Mouse (Mus musculus) stomach, postnatal 0 days (tissue): ENCODE results near the gene Enox1. TPM values are rescaled to one million over a fixed set of nuclear protein-coding genes. Genes with fewer than 3 reads are reported as not detected.

Source experiments
- ATAC-seq: fragments of 200-750 bp; cut with Nextera tagmentation; 2 replicates; pipeline ENCODE4 v1.8.0; 2017; ENCODE audit not compliant: low FRiP score, low TSS enrichment
- DNase-seq: peaks from one replicate; pipeline ENCODE4 v3.0.0-alpha.2; 2016; ENCODE audit warnings: low spot score
- H3K27ac ChIP-seq: fragments of 300-500 bp; sonication (generic); replicated peaks from 2 replicates; pipeline ENCODE4 v1.5.1; 2014; ENCODE audit warnings: mild to moderate bottlenecking, control low read depth
- H3K27me3 ChIP-seq: fragments of 300-500 bp; sonication (generic); 2 replicates; pipeline ENCODE4 v1.6.1; 2014; ENCODE audit warnings: low read length; ENCODE audit not compliant: control insufficient read depth, insufficient read depth
- H3K36me3 ChIP-seq: fragments of 300-500 bp; sonication (generic); 2 replicates; pipeline ENCODE4 v1.6.1; 2014; ENCODE audit warnings: low read length, mixed read lengths; ENCODE audit not compliant: control insufficient read depth, insufficient read depth
- H3K4me1 ChIP-seq: fragments of 300-500 bp; sonication (generic); replicated peaks from 2 replicates; pipeline ENCODE4 v1.6.1; 2014; ENCODE audit warnings: antibody characterized with exemption; ENCODE audit not compliant: control insufficient read depth, insufficient read depth
- H3K4me2 ChIP-seq: fragments of 300-500 bp; sonication (generic); replicated peaks from 2 replicates; pipeline ENCODE4 v1.6.1; 2014; ENCODE audit warnings: low read depth, mild to moderate bottlenecking, control low read depth, moderate library complexity
- H3K4me3 ChIP-seq: fragments of 300-500 bp; sonication (generic); 2 replicates; pipeline ENCODE4 v1.5.1; 2014; ENCODE audit warnings: low read depth, low read length, control low read depth
- H3K9ac ChIP-seq: fragments of 300-500 bp; sonication (generic); 2 replicates; pipeline ENCODE4 v1.6.1; 2014; ENCODE audit warnings: mild to moderate bottlenecking, low read length, control low read depth, mixed read lengths
- H3K9me3 ChIP-seq: fragments of 300-500 bp; sonication (generic); 2 replicates; pipeline ENCODE4 v1.6.1; 2016; ENCODE audit warnings: low read length; ENCODE audit not compliant: control insufficient read depth
- CTCF ChIP-seq: IDR thresholded peaks from 2 replicates; pipeline ENCODE4 v1.5.1; 2016; ENCODE audit warnings: antibody characterized with exemption, low read depth, mild to moderate bottlenecking, moderate library complexity
- EP300 ChIP-seq: optimal IDR thresholded peaks from 2 replicates; pipeline ENCODE3; 2016; ENCODE audit warnings: antibody characterized with exemption
- WGBS: fragments of 180-500 bp; shearing (Covaris S2); extraction: QIAGEN DNeasy Blood & Tissue Kit; methylation state at CpG from one replicate; pipeline ENCODE4 v1.1.7; 2014; 5-methylcytosine and 5-hydroxymethylcytosine counted together
- polyA plus RNA-seq: library from polyadenylated mRNA; unstranded; fragments of >200 nt; fragmentation: Nextera tagmentation; extraction: Ambion mirVana; gene quantifications from 2 replicates; pipeline ENCODE4 v1.2.1, GENCODE M21; 2015

Enox1 gene
- polyA plus RNA-seq, 1 experiment from 2014 or later = 2.5 TPM

- Histone ChIP-seq H3K4me2 (no peak overlapping the region), H3K9ac (no peak overlapping the region), H3K36me3 (no peaks in the 10 kb centered on the region), H3K4me3 (no peak overlapping the region), H3K27ac (no peak overlapping the region), H3K4me1 (no peaks in the 10 kb centered on the region), H3K27me3 (no peaks in the 10 kb centered on the region), H3K9me3 (no peaks in the 10 kb centered on the region)
- ATAC-seq (no peak), DNase-seq (no peak)
- no peak for TF ChIP-seq EP300
- no peak for TF ChIP-seq CTCF
- 48% methylated on average over 8 of the region's 8 CpGs for WGBS
These were observed 211.8 kb downstream of the Enox1 start for GRCm38 (mm10) chr14:77368411-77368810.

- H3K4me1 ChIP-seq = no peaks in the 10 kb centered on the region
- no peak overlapping the region for H3K27ac ChIP-seq
- ATAC-seq = no peak
- DNase-seq = no peak
- no peak overlapping the region for H3K4me3 ChIP-seq
- no peak overlapping the region for H3K4me2 ChIP-seq
- no peak overlapping the region for H3K9ac ChIP-seq
- no peaks in the 10 kb centered on the region for H3K27me3 ChIP-seq
- H3K9me3 ChIP-seq = no peaks in the 10 kb centered on the region
- 59% methylated on average over 2 of the region's 2 CpGs for WGBS
- no peaks in the 10 kb centered on the region for H3K36me3 ChIP-seq
- no peak for TF ChIP-seq EP300
- TF ChIP-seq CTCF = no peak
These were observed 212.5 kb downstream of the Enox1 start for GRCm38 (mm10) chr14:77369070-77369469.

- H3K27ac ChIP-seq = no peak overlapping the region
- 79% methylated on average over 3 of the region's 3 CpGs for WGBS
These were observed 214.0 kb downstream of the Enox1 start for GRCm38 (mm10) chr14:77370521-77370920.

GRCm38 (mm10) chr14:77371977-77372376 is 215.4 kb downstream of the Enox1 start:
- DNase-seq (no peak), ATAC-seq (no peak)
- WGBS = 67% methylated on average over 5 of the region's 5 CpGs
- Histone ChIP-seq H3K9me3 (no peaks in the 10 kb centered on the region), H3K36me3 (no peaks in the 10 kb centered on the region), H3K9ac (no peak overlapping the region), H3K4me3 (no peak overlapping the region), H3K27ac (no peak overlapping the region), H3K27me3 (no peaks in the 10 kb centered on the region), H3K4me1 (no peaks in the 10 kb centered on the region), H3K4me2 (no peak overlapping the region)
- TF ChIP-seq CTCF (peak; percentile 51), EP300 (no peak)

More at GRCm38 (mm10) chr14:77370521-77370920, 214.0 kb downstream of the Enox1 start:
- H3K4me1 ChIP-seq = no peaks in the 10 kb centered on the region
- no peaks in the 10 kb centered on the region for H3K9me3 ChIP-seq
- H3K36me3 ChIP-seq = no peaks in the 10 kb centered on the region
- H3K4me2 ChIP-seq = no peak overlapping the region
- no peak overlapping the region for H3K4me3 ChIP-seq
- ATAC-seq (no peak), DNase-seq (no peak)
- no peak overlapping the region for H3K9ac ChIP-seq
- H3K27me3 ChIP-seq = no peaks in the 10 kb centered on the region
- TF ChIP-seq CTCF (no peak), EP300 (no peak)

GRCm38 (mm10) chr14:77373119-77373518 is 216.6 kb downstream of the Enox1 start:
- no peak for TF ChIP-seq CTCF
- TF ChIP-seq EP300 = no peak
- H3K4me1 ChIP-seq = no peaks in the 10 kb centered on the region

GRCm38 (mm10) chr14:77375054-77375453 is 218.5 kb downstream of the Enox1 start:
- no peak for DNase-seq
- 54% methylated on average over 2 of the region's 2 CpGs for WGBS
- H3K4me1 ChIP-seq = no peaks in the 10 kb centered on the region

More at GRCm38 (mm10) chr14:77373119-77373518, 216.6 kb downstream of the Enox1 start:
- H3K9me3 ChIP-seq = no peaks in the 10 kb centered on the region
- no peak for DNase-seq
- H3K27me3 ChIP-seq = no peaks in the 10 kb centered on the region
- no peaks in the 10 kb centered on the region for H3K36me3 ChIP-seq
- no peak overlapping the region for H3K4me2 ChIP-seq
- WGBS = 64% methylated on average over 3 of the region's 3 CpGs
- no peak for ATAC-seq
- H3K4me3 ChIP-seq = no peak overlapping the region
- no peak overlapping the region for H3K27ac ChIP-seq
- H3K9ac ChIP-seq = no peak overlapping the region

More at GRCm38 (mm10) chr14:77375054-77375453, 218.5 kb downstream of the Enox1 start:
- Histone ChIP-seq H3K9ac (no peak overlapping the region), H3K4me3 (no peak overlapping the region), H3K9me3 (no peaks in the 10 kb centered on the region), H3K27me3 (no peaks in the 10 kb centered on the region), H3K4me2 (no peak overlapping the region), H3K27ac (no peak overlapping the region), H3K36me3 (no peaks in the 10 kb centered on the region)
- TF ChIP-seq EP300 (no peak), CTCF (no peak)
- no peak for ATAC-seq
